Mouse (Mus musculus): ENCODE results near the gene Bora.

- no peak for TF ChIP-seq TAL1 (IDR thresholded peaks at IDR 0.05; ENCODE audit: low read length)
- no peak for TF ChIP-seq GATA1 (IDR thresholded peaks at IDR 0.05; ENCODE audit: low read length)
Observed at GRCm38 (mm10) chr14:99043499-99043898, 2.5 kb upstream of the Bora start.

All from erythroblast, embryonic 14.5 days (primary cell).